Mouse (Mus musculus) ES-Bruce4 (cell line): ENCODE data around the gene Ppme1. TPM values are rescaled to one million over a fixed set of nuclear protein-coding genes. Genes with fewer than 3 reads are reported as not detected.

Experiments used
- H3K27ac ChIP-seq: 2 replicates; pipeline ENCODE4 v1.5.1; 2012; ENCODE audit warnings: low read length, inconsistent platforms; ENCODE audit not compliant: insufficient read depth
- H3K27me3 ChIP-seq: 2 replicates; pipeline ENCODE4 v1.6.1; 2012; ENCODE audit warnings: mild to moderate bottlenecking, low read length, inconsistent platforms; ENCODE audit not compliant: control insufficient read depth, poor library complexity, insufficient read depth, severe bottlenecking
- H3K36me3 ChIP-seq: 2 replicates; pipeline ENCODE4 v1.6.1; 2012; ENCODE audit warnings: inconsistent platforms, mild to moderate bottlenecking, low read length, moderate library complexity; ENCODE audit not compliant: control insufficient read depth, poor library complexity, insufficient read depth, severe bottlenecking
- H3K4me1 ChIP-seq: one replicate; pipeline ENCODE4 v1.8.1; 2011; ENCODE audit warnings: low read length; ENCODE audit not compliant: control insufficient read depth, insufficient read depth
- H3K4me3 ChIP-seq: 2 replicates; pipeline ENCODE4 v1.5.1; 2011; ENCODE audit warnings: low read depth, mild to moderate bottlenecking, low read length
- H3K9ac ChIP-seq: 2 replicates; pipeline ENCODE4 v1.6.1; 2012; ENCODE audit warnings: low read depth, mild to moderate bottlenecking, inconsistent platforms; ENCODE audit not compliant: poor library complexity, severe bottlenecking
- H3K9me3 ChIP-seq: replicated peaks from 2 replicates; pipeline ENCODE4 v1.6.1; 2012; ENCODE audit warnings: mild to moderate bottlenecking, low read length, inconsistent platforms; ENCODE audit not compliant: control insufficient read depth, poor library complexity, insufficient read depth, severe bottlenecking
- CTCF ChIP-seq: IDR thresholded peaks from one replicate; pipeline ENCODE4 v1.8.1; 2011; ENCODE audit warnings: low read depth, low read length
- EP300 ChIP-seq: IDR thresholded peaks from 2 replicates; pipeline ENCODE4 v1.6.1; 2011; ENCODE audit warnings: low read depth, low read length; ENCODE audit not compliant: insufficient read depth
- POLR2A ChIP-seq: IDR thresholded peaks from one replicate; pipeline ENCODE4 v1.8.1; 2011; ENCODE audit warnings: low read length; ENCODE audit not compliant: insufficient read depth
- polyA plus RNA-seq: library from polyadenylated mRNA; stranded (reverse); fragments of >200 nt; gene quantifications from 2 replicates; pipeline ENCODE4 v1.2.4, GENCODE M21; 2011; ENCODE audit warnings: low read depth; ENCODE audit not compliant: missing spikeins, insufficient read depth, insufficient read length

Gene Ppme1
- polyA plus RNA-seq, 1 experiment, result 46.7 TPM

- Histone ChIP-seq H3K9ac (no peak overlapping the region), H3K9me3 (no peaks in the 10 kb centered on the region), H3K27me3 (no peaks in the 10 kb centered on the region), H3K4me1 (no peaks in the 10 kb centered on the region), H3K27ac (no peak overlapping the region), H3K4me3 (no peak overlapping the region), H3K36me3 (peaks cover 17% of the 10 kb centered on the region)
- TF ChIP-seq CTCF, result no peak
- TF ChIP-seq EP300, result no peak
- TF ChIP-seq POLR2A, result no peak
Measured at GRCm38 (mm10) chr7:100399231-100399913, 27.3 kb upstream of the Ppme1 start.

GRCm38 (mm10) chr7:100392265-100392664, 20.2 kb upstream of the Ppme1 start:
- no peak overlapping the region for H3K9ac ChIP-seq
- H3K4me1 ChIP-seq, result no peaks in the 10 kb centered on the region
- no peak overlapping the region for H3K4me3 ChIP-seq
- no peaks in the 10 kb centered on the region for H3K27me3 ChIP-seq
- H3K9me3 ChIP-seq, result no peaks in the 10 kb centered on the region
- peaks cover 16% of the 10 kb centered on the region for H3K36me3 ChIP-seq
- no peak overlapping the region for H3K27ac ChIP-seq
- no peak for TF ChIP-seq EP300
- no peak for TF ChIP-seq CTCF

DNA sequence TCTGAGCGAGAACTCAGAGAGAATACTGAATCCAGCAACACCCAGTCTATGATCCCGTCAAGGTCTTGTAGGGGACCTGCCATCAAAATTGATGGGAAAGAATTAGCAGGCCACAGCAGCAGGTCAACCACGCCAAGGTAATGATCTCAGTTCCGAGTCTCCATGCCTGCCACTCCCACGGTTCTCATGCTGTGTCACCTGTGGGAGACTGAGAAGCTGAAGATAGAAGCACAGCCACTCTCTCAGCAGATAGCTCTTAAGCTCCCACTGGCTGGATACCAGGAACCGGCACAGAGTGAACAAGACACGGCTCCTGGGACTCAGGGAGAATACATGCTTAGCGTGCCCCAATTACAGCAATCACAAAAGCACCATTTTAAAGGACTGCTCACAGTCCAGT, 18.1 kb upstream of the Ppme1 start:
- Histone ChIP-seq H3K27me3 (no peaks in the 10 kb centered on the region), H3K9ac (no peak overlapping the region), H3K27ac (no peak overlapping the region), H3K4me1 (no peaks in the 10 kb centered on the region), H3K4me3 (no peak overlapping the region), H3K36me3 (peaks cover 13% of the 10 kb centered on the region), H3K9me3 (no peaks in the 10 kb centered on the region)
- TF ChIP-seq EP300, result no peak
- no peak for TF ChIP-seq POLR2A
- no peak for TF ChIP-seq CTCF

DNA sequence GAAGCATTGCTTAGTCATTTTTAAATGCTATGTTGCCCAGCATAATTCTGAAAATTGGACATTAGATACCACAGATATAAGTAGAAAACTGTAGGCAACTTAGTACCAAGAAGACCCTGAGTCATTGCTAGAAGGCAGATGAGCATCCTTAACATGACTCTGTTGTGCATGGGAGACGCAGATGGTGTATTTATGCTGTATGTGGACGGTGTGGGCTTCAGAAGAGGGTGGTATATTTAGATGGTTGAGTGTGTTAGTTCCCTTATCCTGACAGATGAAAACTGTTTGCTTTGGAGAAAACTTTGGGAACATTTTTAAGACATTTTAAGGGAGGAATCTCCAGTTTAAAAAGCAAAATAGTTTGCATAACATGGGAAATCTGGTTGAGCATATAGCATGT, 16.1 kb upstream of the Ppme1 start:
- Histone ChIP-seq H3K27ac (no peak overlapping the region), H3K9ac (no peak overlapping the region), H3K36me3 (peaks cover 9% of the 10 kb centered on the region), H3K27me3 (no peaks in the 10 kb centered on the region), H3K4me3 (no peak overlapping the region), H3K4me1 (no peaks in the 10 kb centered on the region), H3K9me3 (no peaks in the 10 kb centered on the region)
- TF ChIP-seq POLR2A (no peak), EP300 (no peak), CTCF (no peak)

GRCm38 (mm10) chr7:100383207-100383606, 11.1 kb upstream of the Ppme1 start:
- H3K9ac ChIP-seq, result no peak overlapping the region
- H3K27me3 ChIP-seq, result no peaks in the 10 kb centered on the region
- H3K9me3 ChIP-seq, result no peaks in the 10 kb centered on the region
- no peak overlapping the region for H3K4me3 ChIP-seq
- TF ChIP-seq POLR2A, result no peak
- H3K4me1 ChIP-seq, result no peaks in the 10 kb centered on the region
- 0 out of 2 replicates have a peak, but pooled peaks cover 2% of the 10 kb centered on the region for H3K36me3 ChIP-seq
- no peak overlapping the region for H3K27ac ChIP-seq

DNA sequence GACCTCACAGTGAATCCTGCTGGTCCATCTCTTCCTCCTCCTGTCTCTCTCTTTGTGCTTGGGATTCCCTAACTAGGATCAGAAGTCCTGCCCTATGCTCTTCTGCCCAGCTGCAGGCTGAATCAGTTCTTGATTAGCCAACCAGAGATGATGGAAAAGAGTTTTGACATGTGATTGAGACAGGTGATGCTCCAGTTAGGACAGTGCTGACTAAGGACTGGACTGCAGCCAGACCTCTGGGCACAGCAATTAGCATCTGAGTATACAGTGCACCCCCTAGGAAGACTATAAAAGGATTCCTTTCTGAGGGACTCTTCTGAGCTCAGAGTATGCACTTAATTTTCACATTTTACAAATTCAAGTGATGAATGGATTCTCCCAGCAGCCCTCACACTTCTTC, 9.1 kb upstream of the Ppme1 start:
- H3K36me3 ChIP-seq, result 0 out of 2 replicates have a peak, but pooled peaks cover 2% of the 10 kb centered on the region
- TF ChIP-seq POLR2A, result no peak
- no peak for TF ChIP-seq CTCF
- TF ChIP-seq EP300, result no peak
- no peaks in the 10 kb centered on the region for H3K9me3 ChIP-seq
- no peaks in the 10 kb centered on the region for H3K4me1 ChIP-seq
- H3K4me3 ChIP-seq, result no peak overlapping the region
- no peak overlapping the region for H3K27ac ChIP-seq
- H3K27me3 ChIP-seq, result no peaks in the 10 kb centered on the region
- no peak overlapping the region for H3K9ac ChIP-seq
